Mouse (Mus musculus) megakaryocyte, embryonic 14.5 days (primary cell): ENCODE measurements around the gene Kap.

Experiments used
- FLI1 ChIP-seq: IDR thresholded peaks from 2 replicates; pipeline ENCODE4 v1.6.1; 2012; ENCODE audit warnings: low read length, inconsistent platforms, mixed read lengths
- GATA1 ChIP-seq: IDR thresholded peaks from 3 replicates; pipeline ENCODE4 v1.6.1; 2012; ENCODE audit warnings: mixed read lengths, low read length, inconsistent platforms, borderline replicate concordance

GRCm38 (mm10) chr6:133872667-133873066, 19.1 kb upstream of the Kap start:
- TF ChIP-seq FLI1 (no peak), GATA1 (no peak)
